Mouse (Mus musculus) C2C12 (cell line): ENCODE results near the gene Dnah17.
A peak's percentile ranks its signal among the peaks of the same experiment; 100 is the strongest.

Source experiments
- CEBPB ChIP-seq: IDR thresholded peaks from one replicate; pipeline ENCODE4 v1.6.1; 2011; ENCODE audit warnings: low read depth, mild to moderate bottlenecking, control low read depth, moderate library complexity
- CTCF ChIP-seq: IDR thresholded peaks from one replicate; pipeline ENCODE4 v1.5.1; 2011; ENCODE audit not compliant: control insufficient read depth, insufficient read depth, insufficient read length
- MAX ChIP-seq: IDR thresholded peaks from one replicate; pipeline ENCODE4 v1.6.1; 2011; ENCODE audit warnings: mild to moderate bottlenecking, control low read depth
- MYOD1 ChIP-seq: IDR thresholded peaks from one replicate; pipeline ENCODE4 v1.6.1; 2011; ENCODE audit warnings: low read depth; ENCODE audit not compliant: control insufficient read depth, insufficient read length
- MYOG ChIP-seq: IDR thresholded peaks from one replicate; pipeline ENCODE4 v1.6.1; 2011; ENCODE audit not compliant: control insufficient read depth, insufficient read length; ENCODE audit errors: extremely low read depth
- USF1 ChIP-seq: IDR thresholded peaks from one replicate; pipeline ENCODE4 v1.6.1; 2011; ENCODE audit warnings: low read depth, mild to moderate bottlenecking, control low read depth, moderate library complexity

GRCm38 (mm10) chr11:117989926-117990325, 140.5 kb downstream of the Dnah17 start:
- TF ChIP-seq CTCF (no peak), USF1 (no peak), MAX (peak; percentile 57), CEBPB (no peak), MYOG (no peak), MYOD1 (peak; percentile 43)
